Mouse (Mus musculus): ENCODE measurements around the gene Tmod4. TPM values are rescaled to one million over a fixed set of nuclear protein-coding genes. Genes with fewer than 3 reads are reported as not detected.

Tmod4 gene
- polyA plus RNA-seq, 1 experiment from 2014 or later, result 1.0 TPM

DNA sequence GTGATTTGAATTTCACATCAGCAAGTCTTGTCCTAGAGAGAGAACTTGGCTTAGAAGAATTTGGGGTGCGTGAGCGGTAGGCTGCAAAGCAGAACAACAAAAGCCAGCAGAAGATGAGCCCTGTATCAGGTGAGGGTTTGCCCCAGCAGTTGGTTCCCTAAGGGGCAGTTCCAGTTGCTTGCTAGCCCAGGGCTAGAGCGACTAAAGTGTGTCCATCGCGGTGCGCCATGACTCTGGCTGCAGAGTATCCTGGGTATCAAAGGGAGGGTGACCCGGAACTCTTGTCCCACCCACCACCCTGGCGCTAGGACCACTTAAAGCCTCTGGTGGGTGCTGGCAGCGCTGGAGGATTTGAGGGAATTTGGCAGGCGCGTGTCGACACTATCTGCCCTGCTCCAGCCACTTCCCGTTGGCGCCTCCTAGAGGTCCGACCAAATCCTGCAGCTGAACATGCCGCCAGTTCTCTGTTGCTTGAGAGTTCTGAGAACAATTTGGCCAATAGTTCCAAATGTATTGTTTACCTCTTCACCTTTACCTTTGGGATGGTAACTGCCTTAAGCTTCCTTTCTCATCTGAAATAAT, 49.8 kb downstream of the Tmod4 start:
- Histone ChIP-seq H3K27ac (ENCODE audit: low read depth, low read length) (no peak overlapping the region), H3K27me3 (ENCODE audit: control insufficient read depth, insufficient read depth, low read length) (peaks cover 43% of the 10 kb centered on the region), H3K4me3 (ENCODE audit: low read depth, low read length) (no peak overlapping the region), H3K9ac (ENCODE audit: low read length) (no peak overlapping the region), H3K9me3 (ENCODE audit: control insufficient read depth, low read length) (no peaks in the 10 kb centered on the region), H3K36me3 (ENCODE audit: control insufficient read depth, insufficient read depth, low read length) (peaks cover 20% of the 10 kb centered on the region), H3K4me1 (ENCODE audit: control insufficient read depth, insufficient read depth, low read length) (peaks cover 3% of the 10 kb centered on the region; the same call in 1 of the 2 replicates), H3K4me2 (ENCODE audit: low read depth) (no peak overlapping the region)
- WGBS, result 2% methylated on average over 16 of the region's 16 CpGs
- peak; percentile 86 for DNase-seq (ENCODE audit: low spot score)
- peak; percentile 54 for ATAC-seq (ENCODE audit: insufficient read depth, low FRiP score, low TSS enrichment)

DNA sequence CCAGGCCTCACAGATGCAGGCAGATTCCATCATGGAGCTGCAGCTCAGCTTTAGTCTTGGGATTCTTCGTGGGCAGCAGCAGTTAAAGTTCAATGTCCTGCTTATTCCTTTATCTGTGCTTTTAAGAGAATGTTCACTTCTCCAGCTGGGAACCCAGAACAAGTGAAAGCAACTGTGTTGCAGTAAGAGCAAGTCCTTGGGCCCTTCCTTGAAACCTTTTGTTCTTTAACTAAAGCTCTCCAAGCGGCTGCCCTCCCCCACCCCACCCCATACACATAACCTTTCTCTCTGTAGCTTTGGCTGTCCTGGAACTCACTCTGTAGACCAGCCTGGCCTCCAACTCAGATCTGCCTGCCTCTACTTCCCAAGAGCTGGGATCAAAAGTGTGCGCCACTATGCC, 52.2 kb downstream of the Tmod4 start:
- ATAC-seq (ENCODE audit: insufficient read depth, low FRiP score, low TSS enrichment), result no peak
- 82% methylated on average over 3 of the region's 3 CpGs for WGBS

DNA sequence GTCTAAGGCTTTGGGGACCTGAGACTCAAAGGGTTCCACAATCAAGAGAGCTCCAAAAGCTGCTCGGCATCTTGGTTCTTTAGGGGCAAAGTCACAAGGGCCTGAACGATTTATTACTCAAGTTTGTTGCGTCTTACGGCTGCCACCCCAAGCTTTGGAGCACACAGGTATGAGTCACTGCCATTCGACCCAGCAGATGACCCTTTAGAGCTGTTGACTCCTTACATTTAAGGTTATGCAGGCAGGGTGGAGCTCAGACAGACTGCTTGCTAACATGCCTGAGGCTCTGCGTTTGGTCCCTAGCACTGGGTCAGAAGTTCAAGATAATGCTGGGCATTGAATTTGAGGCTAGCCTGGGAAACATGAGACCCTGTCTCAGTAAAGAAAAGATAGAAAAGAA, 53.3 kb downstream of the Tmod4 start:
- ATAC-seq (ENCODE audit: insufficient read depth, low FRiP score, low TSS enrichment), result no peak
- peaks cover 2% of the 10 kb centered on the region; the same call in 1 of the 2 replicates for H3K36me3 ChIP-seq (ENCODE audit: control insufficient read depth, insufficient read depth, low read length)

More for the DNA sequence above, 52.2 kb downstream of the Tmod4 start:
- peaks cover 3% of the 10 kb centered on the region; the same call in 1 of the 2 replicates for H3K4me1 ChIP-seq (ENCODE audit: control insufficient read depth, insufficient read depth, low read length)
- H3K27ac ChIP-seq (ENCODE audit: low read depth, low read length), result no peak overlapping the region
- H3K4me2 ChIP-seq (ENCODE audit: low read depth), result no peak overlapping the region
- peaks cover 7% of the 10 kb centered on the region for H3K36me3 ChIP-seq (ENCODE audit: control insufficient read depth, insufficient read depth, low read length)
- H3K4me3 ChIP-seq (ENCODE audit: low read depth, low read length), result no peak overlapping the region
- H3K9ac ChIP-seq (ENCODE audit: low read length), result no peak overlapping the region
- H3K9me3 ChIP-seq (ENCODE audit: control insufficient read depth, low read length), result no peaks in the 10 kb centered on the region
- DNase-seq (ENCODE audit: low spot score), result no peak
- H3K27me3 ChIP-seq (ENCODE audit: control insufficient read depth, insufficient read depth, low read length), result peaks cover 25% of the 10 kb centered on the region

More for the DNA sequence above, 53.3 kb downstream of the Tmod4 start:
- Histone ChIP-seq H3K4me2 (ENCODE audit: low read depth) (no peak overlapping the region), H3K9ac (ENCODE audit: low read length) (no peak overlapping the region), H3K27ac (ENCODE audit: low read depth, low read length) (no peak overlapping the region), H3K4me1 (ENCODE audit: control insufficient read depth, insufficient read depth, low read length) (peaks cover 3% of the 10 kb centered on the region; the same call in 1 of the 2 replicates), H3K27me3 (ENCODE audit: control insufficient read depth, insufficient read depth, low read length) (peaks cover 14% of the 10 kb centered on the region), H3K9me3 (ENCODE audit: control insufficient read depth, low read length) (no peaks in the 10 kb centered on the region), H3K4me3 (ENCODE audit: low read depth, low read length) (no peak overlapping the region)
- 70% methylated on average over 6 of the region's 6 CpGs for WGBS
- no peak for DNase-seq (ENCODE audit: low spot score)

Small RNAs within 50 kb of the gene (microRNA-seq; reads per million reads assigned to microRNA genes)
- gene Mir8099-1, result not detected

Other genes with a start within 250 kb of the Tmod4 start
- 375 and 398 TPM in 2 replicates for gene Psmb4, start 237.5 kb upstream of the Tmod4 start, polyA plus RNA-seq (2014; fragmentation: Nextera tagmentation; extraction: Ambion mirVana)
- gene Selenbp1, start 191.4 kb upstream of the Tmod4 start, polyA plus RNA-seq (2014; fragmentation: Nextera tagmentation; extraction: Ambion mirVana), result 6.2 and 7.8 TPM in 2 replicates
- gene Rfx5, start 170.4 kb upstream of the Tmod4 start, polyA plus RNA-seq (2014; fragmentation: Nextera tagmentation; extraction: Ambion mirVana), result 7.1 and 7.2 TPM in 2 replicates
- gene Pi4kb, start 149.7 kb upstream of the Tmod4 start, polyA plus RNA-seq (2014; fragmentation: Nextera tagmentation; extraction: Ambion mirVana), result 24.8 and 27.0 TPM in 2 replicates
- 27.6 and 32.8 TPM in 2 replicates for gene Zfp687, start 109.0 kb upstream of the Tmod4 start, polyA plus RNA-seq (2014; fragmentation: Nextera tagmentation; extraction: Ambion mirVana)
- gene Psmd4, start 81.9 kb upstream of the Tmod4 start, polyA plus RNA-seq (2014; fragmentation: Nextera tagmentation; extraction: Ambion mirVana), result 315 and 321 TPM in 2 replicates
- 12.3 and 13.4 TPM in 2 replicates for gene Pip5k1a, start 17.5 kb upstream of the Tmod4 start, polyA plus RNA-seq (2014; fragmentation: Nextera tagmentation; extraction: Ambion mirVana)
- 243 and 248 TPM in 2 replicates for gene Vps72, start 13.5 kb upstream of the Tmod4 start, polyA plus RNA-seq (2014; fragmentation: Nextera tagmentation; extraction: Ambion mirVana)
- 85.0 and 89.6 TPM in 2 replicates for gene Scnm1, start 9.5 kb downstream of the Tmod4 start, polyA plus RNA-seq (2014; fragmentation: Nextera tagmentation; extraction: Ambion mirVana)
- 15.5 and 17.9 TPM in 2 replicates for gene Lysmd1, start 9.6 kb downstream of the Tmod4 start, polyA plus RNA-seq (2014; fragmentation: Nextera tagmentation; extraction: Ambion mirVana)
- gene Tnfaip8l2, start 17.9 kb downstream of the Tmod4 start, polyA plus RNA-seq (2014; fragmentation: Nextera tagmentation; extraction: Ambion mirVana), result 1.4 and 1.5 TPM in 2 replicates
- gene Sema6c, start 36.0 kb downstream of the Tmod4 start, polyA plus RNA-seq (2014; fragmentation: Nextera tagmentation; extraction: Ambion mirVana), result 22.5 and 24.4 TPM in 2 replicates
- 4.7 and 4.8 TPM in 2 replicates for gene Gabpb2, start 93.4 kb downstream of the Tmod4 start, polyA plus RNA-seq (2014; fragmentation: Nextera tagmentation; extraction: Ambion mirVana)
- 104 and 109 TPM in 2 replicates for gene Cdc42se1, start 104.3 kb downstream of the Tmod4 start, polyA plus RNA-seq (2014; fragmentation: Nextera tagmentation; extraction: Ambion mirVana)
- gene Mllt11, start 107.7 kb downstream of the Tmod4 start, polyA plus RNA-seq (2014; fragmentation: Nextera tagmentation; extraction: Ambion mirVana), result 173 and 176 TPM in 2 replicates
- 0.33 TPM in 1 of 2 replicates, not detected in the other for gene Gm128, start 117.1 kb downstream of the Tmod4 start, polyA plus RNA-seq (2014; fragmentation: Nextera tagmentation; extraction: Ambion mirVana)
- 0.31 and 0.54 TPM in 2 replicates for gene Bnipl, start 126.7 kb downstream of the Tmod4 start, polyA plus RNA-seq (2014; fragmentation: Nextera tagmentation; extraction: Ambion mirVana)
- 46.1 and 48.1 TPM in 2 replicates for gene Mindy1, start 156.9 kb downstream of the Tmod4 start, polyA plus RNA-seq (2014; fragmentation: Nextera tagmentation; extraction: Ambion mirVana)
- gene Prune1, start 157.6 kb downstream of the Tmod4 start, polyA plus RNA-seq (2014; fragmentation: Nextera tagmentation; extraction: Ambion mirVana), result 32.4 and 32.9 TPM in 2 replicates
- gene Anxa9, start 182.7 kb downstream of the Tmod4 start, polyA plus RNA-seq (2014; fragmentation: Nextera tagmentation; extraction: Ambion mirVana), result 1.2 TPM in 2 replicates
- gene Cers2, start 190.3 kb downstream of the Tmod4 start, polyA plus RNA-seq (2014; fragmentation: Nextera tagmentation; extraction: Ambion mirVana), result 107 and 109 TPM in 2 replicates
- gene Setdb1, start 232.7 kb downstream of the Tmod4 start, polyA plus RNA-seq (2014; fragmentation: Nextera tagmentation; extraction: Ambion mirVana), result 67.1 and 68.7 TPM in 2 replicates

All from neural tube, embryonic 11.5 days (tissue).